Mouse (Mus musculus) hindbrain, embryonic 15.5 days (tissue): ENCODE measurements around the gene Elfn2. TPM values are rescaled to one million over a fixed set of nuclear protein-coding genes. Genes with fewer than 3 reads are reported as not detected.

Experiments used
- ATAC-seq: fragments of 200-750 bp; cut with Nextera tagmentation; 2 replicates; pipeline ENCODE4 v1.8.0; 2017; ENCODE audit warnings: low read depth, moderate number of reproducible peaks, moderate TSS enrichment; ENCODE audit not compliant: low FRiP score
- H3K27ac ChIP-seq: fragments of 300-500 bp; sonication (generic); replicated peaks from 2 replicates; pipeline ENCODE4 v1.5.1; 2015; ENCODE audit warnings: mild to moderate bottlenecking, inconsistent platforms
- H3K27me3 ChIP-seq: fragments of 300-500 bp; sonication (generic); 2 replicates; pipeline ENCODE4 v1.6.1; 2015; ENCODE audit warnings: control low read depth, inconsistent platforms
- H3K36me3 ChIP-seq: fragments of 300-500 bp; sonication (generic); 2 replicates; pipeline ENCODE4 v1.6.1; 2015; ENCODE audit warnings: control low read depth, inconsistent platforms
- H3K4me1 ChIP-seq: fragments of 300-500 bp; sonication (generic); replicated peaks from 2 replicates; pipeline ENCODE4 v1.6.1; 2015; ENCODE audit warnings: control low read depth, inconsistent platforms
- H3K4me2 ChIP-seq: fragments of 300-500 bp; sonication (generic); 2 replicates; pipeline ENCODE4 v1.6.1; 2015; ENCODE audit warnings: moderate library complexity, mild to moderate bottlenecking, inconsistent platforms
- H3K4me3 ChIP-seq: fragments of 300-500 bp; sonication (generic); 2 replicates; pipeline ENCODE4 v1.5.1; 2015; ENCODE audit warnings: mild to moderate bottlenecking, inconsistent platforms
- H3K9ac ChIP-seq: fragments of 300-500 bp; sonication (generic); 2 replicates; pipeline ENCODE4 v1.6.1; 2015; ENCODE audit warnings: inconsistent platforms
- H3K9me3 ChIP-seq: fragments of 300-500 bp; sonication (generic); 2 replicates; pipeline ENCODE4 v1.6.1; 2016; ENCODE audit warnings: control low read depth, inconsistent platforms
- WGBS: fragments of 180-500 bp; shearing (Covaris S2); methylation state at CpG from one replicate; pipeline ENCODE4 v1.1.7; 2015; 5-methylcytosine and 5-hydroxymethylcytosine counted together
- polyA plus RNA-seq: library from polyadenylated mRNA; unstranded; fragments of >200 nt; fragmentation: Nextera tagmentation; extraction: Ambion mirVana; gene quantifications from 2 replicates; pipeline ENCODE4 v1.2.1, GENCODE M21; 2015

Gene Elfn2
- polyA plus RNA-seq = 10.6 and 11.7 TPM in 2 replicates

DNA sequence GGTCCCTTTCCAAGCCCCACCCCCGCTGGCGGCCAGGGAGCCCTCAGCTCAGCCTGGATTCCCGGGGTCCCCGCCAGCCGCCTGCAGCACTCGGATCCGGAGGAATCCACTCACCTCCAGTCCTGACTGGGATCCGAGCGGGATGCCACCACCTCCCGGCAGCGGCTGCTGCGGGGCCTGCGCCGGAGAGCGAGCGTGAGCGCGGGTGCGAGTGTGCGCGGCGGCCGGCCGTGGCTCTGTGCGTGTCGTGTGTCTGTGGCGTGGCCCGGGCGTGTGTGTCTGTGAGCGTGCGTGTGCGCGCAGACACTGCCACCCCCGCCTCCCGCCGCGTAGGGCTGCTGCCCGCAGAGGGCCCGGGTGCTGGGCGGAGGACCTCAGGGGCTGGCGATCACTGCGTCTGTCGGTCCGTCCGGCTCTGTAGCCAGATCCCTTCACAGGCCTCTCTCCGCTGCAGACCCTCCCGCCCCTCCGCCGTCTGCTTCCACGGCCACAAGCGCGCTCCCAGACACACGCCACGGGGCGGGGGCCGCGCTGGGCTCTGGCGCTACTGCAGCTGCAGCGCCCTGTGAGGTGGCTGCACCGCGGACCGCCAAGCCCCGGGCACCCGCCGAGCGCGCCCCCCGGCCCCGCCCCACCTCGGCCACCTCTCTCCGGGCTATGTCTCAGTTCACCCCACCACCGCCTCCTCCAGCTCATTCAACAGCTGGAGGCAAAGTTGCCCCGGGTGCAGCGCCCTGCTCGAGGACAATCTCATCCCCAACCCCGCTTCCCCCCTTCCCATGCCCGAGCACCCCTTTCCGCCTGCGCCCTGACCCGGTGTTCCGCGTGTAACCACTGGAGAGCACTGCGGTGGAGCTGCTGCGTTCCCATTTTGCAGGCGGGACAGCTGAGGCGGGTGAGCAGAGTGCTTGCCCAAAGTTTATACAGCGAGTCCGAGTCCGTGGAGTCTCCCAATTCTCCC, at the start of gene Elfn2:
Elfn2 (minus strand) TSS at position 482 of the 961 bp plus-strand sequence.
- ATAC-seq = peak; percentile 68
- H3K27ac ChIP-seq = peak within 1 kb of the TSS; percentile 87
- H3K36me3 ChIP-seq = no peaks in the 10 kb centered on the region
- H3K4me2 ChIP-seq = peak within 1 kb of the TSS; percentile 92
- H3K4me1 ChIP-seq = peaks cover 60% of the 10 kb centered on the region
- H3K27me3 ChIP-seq = 0 out of 2 replicates have a peak, but pooled peaks cover 7% of the 10 kb centered on the region
- WGBS = 1% methylated on average over 83 of the region's 89 CpGs
- H3K9me3 ChIP-seq = no peaks in the 10 kb centered on the region
- peak within 1 kb of the TSS; percentile 87 for H3K9ac ChIP-seq
- H3K4me3 ChIP-seq = peak within 1 kb of the TSS; percentile 80

GRCm38 (mm10) chr15:78763704-78764103, 45.1 kb upstream of the Elfn2 start:
- no peak for ATAC-seq
- H3K4me3 ChIP-seq = no peak overlapping the region
- 0 out of 2 replicates have a peak overlapping the region, but pooled peaks have one; percentile 11 for H3K27ac ChIP-seq
- 76% methylated on average over 5 of the region's 5 CpGs for WGBS
- H3K4me2 ChIP-seq = no peak overlapping the region
- no peaks in the 10 kb centered on the region for H3K9me3 ChIP-seq
- no peaks in the 10 kb centered on the region for H3K36me3 ChIP-seq
- H3K27me3 ChIP-seq = no peaks in the 10 kb centered on the region
- no peak overlapping the region for H3K9ac ChIP-seq
- H3K4me1 ChIP-seq = peaks cover 9% of the 10 kb centered on the region; the same call in 1 of the 2 replicates

GRCm38 (mm10) chr15:78763210-78763609, 44.6 kb upstream of the Elfn2 start:
- Histone ChIP-seq H3K4me1 (peaks cover 9% of the 10 kb centered on the region; the same call in 1 of the 2 replicates), H3K4me2 (no peak overlapping the region), H3K4me3 (no peak overlapping the region), H3K9ac (no peak overlapping the region), H3K9me3 (no peaks in the 10 kb centered on the region), H3K27me3 (no peaks in the 10 kb centered on the region), H3K27ac (0 out of 2 replicates have a peak overlapping the region, but pooled peaks have one; percentile 11), H3K36me3 (no peaks in the 10 kb centered on the region)
- no peak for ATAC-seq
- WGBS = 15% methylated on average over 9 of the region's 10 CpGs

DNA sequence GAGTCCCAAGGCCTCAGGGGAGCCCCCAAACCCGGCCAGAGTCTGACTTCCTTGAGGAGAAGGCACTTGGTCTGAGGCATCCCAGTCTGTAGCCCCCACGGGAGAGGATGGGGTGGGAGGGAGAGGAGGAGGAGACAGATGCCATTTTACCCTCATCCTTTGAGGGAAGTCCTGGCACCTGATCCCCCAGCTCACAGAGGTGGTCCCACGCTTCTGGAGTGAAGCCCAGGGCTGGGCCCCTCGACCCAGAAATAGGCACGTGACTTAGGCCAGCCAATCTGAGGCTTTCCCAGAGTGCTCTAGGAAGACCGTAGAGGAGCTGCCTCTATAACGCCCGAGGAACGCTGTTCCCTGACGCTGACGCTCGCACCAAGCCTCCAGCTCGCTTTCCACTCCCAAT, 42.5 kb upstream of the Elfn2 start:
- Histone ChIP-seq H3K27me3 (no peaks in the 10 kb centered on the region), H3K36me3 (no peaks in the 10 kb centered on the region), H3K4me2 (no peak overlapping the region), H3K9ac (no peak overlapping the region), H3K4me1 (peaks cover 6% of the 10 kb centered on the region; the same call in 1 of the 2 replicates), H3K9me3 (no peaks in the 10 kb centered on the region), H3K4me3 (no peak overlapping the region), H3K27ac (no peak overlapping the region)
- 82% methylated on average over 13 of the region's 13 CpGs for WGBS
- no peak for ATAC-seq

DNA sequence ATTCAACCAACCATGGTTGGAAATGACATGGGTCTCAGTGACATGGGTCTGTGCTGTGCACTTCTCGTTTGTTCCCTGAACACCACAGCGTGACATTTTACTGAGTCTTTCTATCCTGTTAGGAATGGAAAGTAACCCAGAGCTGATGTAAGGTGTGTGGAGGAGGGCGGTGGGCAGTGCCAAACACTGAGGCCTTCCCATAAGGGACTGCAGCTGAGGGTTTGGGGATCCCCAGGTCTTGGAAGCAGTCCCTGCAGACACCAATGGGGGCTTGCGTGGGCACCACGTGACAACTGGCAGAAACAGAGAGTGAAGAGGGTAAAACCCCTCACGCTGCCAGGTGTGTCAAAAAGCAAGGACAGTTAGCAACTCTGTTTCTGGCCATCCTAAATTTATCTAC, 39.6 kb upstream of the Elfn2 start:
- Histone ChIP-seq H3K27me3 (no peaks in the 10 kb centered on the region), H3K4me3 (no peak overlapping the region), H3K9me3 (no peaks in the 10 kb centered on the region), H3K27ac (no peak overlapping the region), H3K4me2 (no peak overlapping the region), H3K9ac (no peak overlapping the region), H3K4me1 (peaks cover 4% of the 10 kb centered on the region; the same call in 1 of the 2 replicates), H3K36me3 (no peaks in the 10 kb centered on the region)
- WGBS = 90% methylated on average over 6 of the region's 6 CpGs
- no peak for ATAC-seq

GRCm38 (mm10) chr15:78755966-78756725, 37.6 kb upstream of the Elfn2 start:
- no peaks in the 10 kb centered on the region for H3K27me3 ChIP-seq
- H3K4me2 ChIP-seq = no peak overlapping the region
- H3K36me3 ChIP-seq = no peaks in the 10 kb centered on the region
- H3K27ac ChIP-seq = no peak overlapping the region
- no peaks in the 10 kb centered on the region for H3K9me3 ChIP-seq
- no peak overlapping the region for H3K4me3 ChIP-seq
- no peak for ATAC-seq
- peaks cover 9% of the 10 kb centered on the region; the same call in 1 of the 2 replicates for H3K4me1 ChIP-seq
- H3K9ac ChIP-seq = no peak overlapping the region
- 78% methylated on average over 12 of the region's 12 CpGs for WGBS

GRCm38 (mm10) chr15:78755226-78755625, 36.7 kb upstream of the Elfn2 start:
- Histone ChIP-seq H3K4me2 (no peak overlapping the region), H3K4me3 (no peak overlapping the region), H3K27me3 (no peaks in the 10 kb centered on the region), H3K9ac (no peak overlapping the region), H3K9me3 (no peaks in the 10 kb centered on the region), H3K4me1 (peaks cover 18% of the 10 kb centered on the region), H3K27ac (no peak overlapping the region), H3K36me3 (no peaks in the 10 kb centered on the region)
- ATAC-seq = no peak
- WGBS = 53% methylated on average over 3 of the region's 3 CpGs

- WGBS = 70% methylated on average over 5 of the region's 5 CpGs
- Histone ChIP-seq H3K4me3 (no peak overlapping the region), H3K27me3 (no peaks in the 10 kb centered on the region), H3K4me1 (peaks cover 18% of the 10 kb centered on the region), H3K9me3 (no peaks in the 10 kb centered on the region), H3K27ac (no peak overlapping the region), H3K36me3 (no peaks in the 10 kb centered on the region), H3K4me2 (no peak overlapping the region), H3K9ac (no peak overlapping the region)
- no peak for ATAC-seq
These were observed 35.6 kb upstream of the Elfn2 start for GRCm38 (mm10) chr15:78754144-78754543.

GRCm38 (mm10) chr15:78752991-78753390, 34.4 kb upstream of the Elfn2 start:
- H3K27ac ChIP-seq = no peak overlapping the region
- ATAC-seq = no peak
- H3K9ac ChIP-seq = no peak overlapping the region
- H3K9me3 ChIP-seq = no peaks in the 10 kb centered on the region
- H3K4me3 ChIP-seq = no peak overlapping the region
- H3K27me3 ChIP-seq = no peaks in the 10 kb centered on the region
- H3K4me1 ChIP-seq = peaks cover 18% of the 10 kb centered on the region
- no peaks in the 10 kb centered on the region for H3K36me3 ChIP-seq
- H3K4me2 ChIP-seq = no peak overlapping the region

DNA sequence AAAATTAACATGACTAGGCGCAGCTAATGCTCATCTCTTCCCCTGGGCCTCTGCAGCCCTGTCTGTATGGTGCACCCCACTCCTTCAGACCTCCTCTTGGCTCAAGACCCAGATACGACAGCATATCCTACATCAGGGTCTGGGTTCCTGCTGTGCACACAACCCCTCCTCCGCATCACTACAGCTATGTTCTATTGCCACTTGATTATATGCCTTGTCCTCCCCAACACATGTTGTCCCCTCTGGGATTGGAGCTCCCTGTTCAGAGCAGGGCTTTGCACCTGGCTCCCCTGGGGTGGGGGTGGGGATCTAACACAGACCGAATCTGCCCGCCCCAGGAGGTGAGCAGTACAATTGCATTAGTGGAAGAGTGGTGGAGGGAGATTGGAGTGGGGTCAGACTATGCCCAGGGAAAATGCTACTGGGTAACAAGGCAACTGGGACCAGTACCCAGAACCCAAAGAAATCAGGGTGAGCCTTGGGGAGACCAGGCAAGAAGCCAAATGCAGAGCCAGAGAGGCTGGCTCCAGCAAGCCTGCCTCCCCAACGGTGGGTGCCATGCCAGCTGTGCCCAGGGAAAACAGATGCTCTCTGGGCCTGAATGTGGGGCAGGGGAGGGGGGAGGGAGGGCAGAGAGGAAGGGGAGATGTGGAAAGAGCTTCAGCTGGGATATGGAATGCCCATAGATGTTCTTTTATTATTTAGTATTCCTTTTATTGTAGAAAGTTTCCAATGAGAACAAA, 32.2 kb upstream of the Elfn2 start:
- Histone ChIP-seq H3K27ac (peak overlapping the region; percentile 43), H3K9ac (no peak overlapping the region), H3K4me3 (no peak overlapping the region), H3K4me2 (no peak overlapping the region), H3K9me3 (no peaks in the 10 kb centered on the region), H3K36me3 (no peaks in the 10 kb centered on the region), H3K27me3 (no peaks in the 10 kb centered on the region), H3K4me1 (peaks cover 18% of the 10 kb centered on the region)
- no peak for ATAC-seq
- 32% methylated on average over 6 of the region's 6 CpGs for WGBS

DNA sequence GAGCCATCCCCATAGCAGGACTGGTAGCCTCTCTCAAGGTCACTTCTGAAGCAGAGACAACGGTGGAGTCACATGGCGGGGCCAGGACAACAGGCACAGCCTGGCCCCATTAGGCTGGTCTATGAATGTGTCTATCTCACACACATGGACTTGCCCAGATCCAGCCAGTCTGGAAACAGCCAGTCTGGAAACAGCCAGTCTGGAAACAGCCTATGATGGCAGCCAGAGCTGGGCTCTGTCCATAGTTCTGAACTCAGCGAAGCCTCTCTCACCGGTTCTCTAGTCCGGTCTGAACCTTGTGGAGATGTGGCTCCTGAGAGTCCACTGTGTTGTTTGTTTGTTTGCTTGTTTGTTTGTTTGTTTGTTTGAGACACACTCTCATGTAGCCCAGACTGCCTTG, 31.3 kb upstream of the Elfn2 start:
- Histone ChIP-seq H3K4me2 (no peak overlapping the region), H3K9me3 (no peaks in the 10 kb centered on the region), H3K4me1 (peaks cover 17% of the 10 kb centered on the region), H3K4me3 (no peak overlapping the region), H3K9ac (no peak overlapping the region), H3K27ac (no peak overlapping the region), H3K27me3 (no peaks in the 10 kb centered on the region), H3K36me3 (no peaks in the 10 kb centered on the region)
- 60% methylated on average over 5 of the region's 5 CpGs for WGBS
- ATAC-seq = no peak
